Mouse (Mus musculus): ENCODE data around the gene Sipa1l2. TPM values are rescaled to one million over a fixed set of nuclear protein-coding genes. Genes with fewer than 3 reads are reported as not detected.
A peak's percentile ranks its signal among the peaks of the same experiment; 100 is the strongest.
"Not testable (repeated sequence)": the region's sequence is repeated elsewhere in the genome, so short reads cannot be mapped to it uniquely, and the experiment has no call there.

Sipa1l2 gene
- total RNA-seq, 2 experiments from 2014 or later = 1.4 to 1.9 TPM

GRCm38 (mm10) chr8:125542893-125543613, 26.6 kb downstream of the Sipa1l2 start:
- ATAC-seq (replicated peaks; ENCODE audit: poor library complexity, severe bottlenecking) = peak; percentile 74

GRCm38 (mm10) chr8:125539056-125540013, 30.3 kb downstream of the Sipa1l2 start:
- no peak for ATAC-seq (replicated peaks; ENCODE audit: poor library complexity, severe bottlenecking)

- ATAC-seq (replicated peaks; ENCODE audit: poor library complexity, severe bottlenecking) = no peak
Observed at GRCm38 (mm10) chr8:125538265-125538664, 31.3 kb downstream of the Sipa1l2 start.

GRCm38 (mm10) chr8:125533709-125534108, 35.9 kb downstream of the Sipa1l2 start:
- ATAC-seq (replicated peaks; ENCODE audit: poor library complexity, severe bottlenecking) = no peak; the same call in 1 of the 2 replicates

GRCm38 (mm10) chr8:125532953-125533352, 36.7 kb downstream of the Sipa1l2 start:
- no peak for ATAC-seq (replicated peaks; ENCODE audit: poor library complexity, severe bottlenecking)

GRCm38 (mm10) chr8:125532177-125532576, 37.4 kb downstream of the Sipa1l2 start:
- ATAC-seq (replicated peaks; ENCODE audit: poor library complexity, severe bottlenecking) = no peak

GRCm38 (mm10) chr8:125531640-125532039, 38.0 kb downstream of the Sipa1l2 start:
- peak; percentile 86 for ATAC-seq (replicated peaks; ENCODE audit: poor library complexity, severe bottlenecking)

- no peak for ATAC-seq (replicated peaks; ENCODE audit: poor library complexity, severe bottlenecking)
Observed at GRCm38 (mm10) chr8:125531088-125531438, 38.5 kb downstream of the Sipa1l2 start.

- ATAC-seq (replicated peaks; ENCODE audit: poor library complexity, severe bottlenecking) = no peak
Observed at GRCm38 (mm10) chr8:125530187-125531087, 39.2 kb downstream of the Sipa1l2 start.

- ATAC-seq (replicated peaks; ENCODE audit: poor library complexity, severe bottlenecking) = no peak
Observed at GRCm38 (mm10) chr8:125529019-125529418, 40.6 kb downstream of the Sipa1l2 start.

- ATAC-seq (replicated peaks; ENCODE audit: poor library complexity, severe bottlenecking) = peak; percentile 72
Observed at GRCm38 (mm10) chr8:125527941-125528340, 41.7 kb downstream of the Sipa1l2 start.

- no peak for ATAC-seq (replicated peaks; ENCODE audit: poor library complexity, severe bottlenecking)
Observed at GRCm38 (mm10) chr8:125526999-125527398, 42.6 kb downstream of the Sipa1l2 start.

GRCm38 (mm10) chr8:125526582-125526981, 43.0 kb downstream of the Sipa1l2 start:
- no peak for ATAC-seq (replicated peaks; ENCODE audit: poor library complexity, severe bottlenecking)

- no peak for ATAC-seq (replicated peaks; ENCODE audit: poor library complexity, severe bottlenecking)
Observed at GRCm38 (mm10) chr8:125524479-125524878, 45.1 kb downstream of the Sipa1l2 start.

- ATAC-seq (replicated peaks; ENCODE audit: poor library complexity, severe bottlenecking) = peak; percentile 58
Observed at GRCm38 (mm10) chr8:125523213-125523612, 46.4 kb downstream of the Sipa1l2 start.

GRCm38 (mm10) chr8:125522151-125522550, 47.5 kb downstream of the Sipa1l2 start:
- no peak for ATAC-seq (replicated peaks; ENCODE audit: poor library complexity, severe bottlenecking)

GRCm38 (mm10) chr8:125521087-125521486, 48.5 kb downstream of the Sipa1l2 start:
- no peak for ATAC-seq (replicated peaks; ENCODE audit: poor library complexity, severe bottlenecking)

GRCm38 (mm10) chr8:125520308-125520707, 49.3 kb downstream of the Sipa1l2 start:
- not testable (repeated sequence) for ATAC-seq (replicated peaks; ENCODE audit: poor library complexity, severe bottlenecking)

- ATAC-seq (replicated peaks; ENCODE audit: poor library complexity, severe bottlenecking) = no peak
Observed at GRCm38 (mm10) chr8:125518951-125519350, 50.7 kb downstream of the Sipa1l2 start.

- peak; percentile 96 for ATAC-seq (replicated peaks; ENCODE audit: poor library complexity, severe bottlenecking)
Observed at GRCm38 (mm10) chr8:125518301-125518700, 51.3 kb downstream of the Sipa1l2 start.

Measured in granulocyte monocyte progenitor cell, adult 5-6 weeks (primary cell).